Mouse (Mus musculus) lung, postnatal 14 days (tissue): Measurements from ENCODE around the gene Vmn1r205.
"Not testable (repeated sequence)": the region's sequence is repeated elsewhere in the genome, so short reads cannot be mapped to it uniquely, and the experiment has no call there.

ENCODE experiments used
- DNase-seq: peaks from one replicate; pipeline ENCODE4 v3.0.0; 2021

The Vmn1r205 gene

DNA sequence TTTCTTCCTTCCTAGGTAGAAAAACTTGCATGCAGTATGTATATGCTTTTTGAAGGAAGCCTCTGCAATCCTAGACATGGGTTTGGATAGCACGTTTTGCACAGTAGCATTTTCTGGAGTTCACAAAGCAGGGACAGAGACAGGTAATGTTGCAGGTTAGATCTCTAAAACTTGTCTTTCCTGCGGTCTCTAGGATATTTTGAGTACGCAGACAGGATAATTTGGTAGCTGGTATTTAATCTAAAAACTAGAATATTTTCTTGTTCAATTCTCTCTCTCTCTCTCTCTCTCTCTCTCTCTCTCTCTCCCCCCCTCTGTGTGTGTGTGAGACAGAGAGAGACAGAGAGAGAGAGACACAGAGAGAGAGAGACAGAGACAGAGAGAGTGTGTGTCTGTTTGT, at the start of gene Vmn1r205:
TSS of gene Vmn1r205 (minus strand) at position 101 of the 400 bp plus-strand sequence.
- DNase-seq = no peak

- DNase-seq = not testable (repeated sequence)
Measured at GRCm38 (mm10) chr13:22624151-22624550, 31.4 kb upstream of the Vmn1r205 start, which contains the start of gene Vmn1r206. Gene Vmn1r206, minus strand, starts transcription at chr13:22624251.

- not testable (repeated sequence) for DNase-seq
Measured at GRCm38 (mm10) chr13:22583336-22583735, 9.5 kb downstream of the Vmn1r205 start.

DNA sequence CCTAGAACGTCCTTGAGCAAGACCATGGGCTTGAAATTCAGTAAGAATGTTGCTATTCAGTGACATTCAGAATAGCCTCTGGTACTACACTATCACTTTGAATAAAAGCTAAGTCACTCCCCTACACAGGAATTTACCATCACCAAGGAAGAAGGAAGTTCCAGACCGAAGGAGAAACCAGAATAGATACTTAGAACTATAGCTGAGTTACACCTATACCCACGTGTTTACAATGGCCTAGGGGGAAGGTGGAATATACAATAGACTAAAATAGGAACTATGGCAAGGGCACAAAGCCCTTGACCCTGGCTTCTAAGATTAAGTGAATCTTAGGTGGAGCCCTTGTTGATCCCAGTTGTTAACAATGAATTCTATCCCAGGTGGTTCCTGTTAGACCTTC, 17.9 kb downstream of the Vmn1r205 start:
- DNase-seq = not testable (repeated sequence)

GRCm38 (mm10) chr13:22552898-22553297, 39.9 kb downstream of the Vmn1r205 start, which contains the start of gene Vmn1r204:
Gene Vmn1r204, plus strand, starts transcription at chr13:22553198.
- DNase-seq = not testable (repeated sequence)
